Mouse (Mus musculus): ENCODE data around the gene Pnma1. TPM values are rescaled to one million over a fixed set of nuclear protein-coding genes. Genes with fewer than 3 reads are reported as not detected.

The Pnma1 gene
- polyA plus RNA-seq, 1 experiment from 2014 or later, result 2.0 TPM

DNA sequence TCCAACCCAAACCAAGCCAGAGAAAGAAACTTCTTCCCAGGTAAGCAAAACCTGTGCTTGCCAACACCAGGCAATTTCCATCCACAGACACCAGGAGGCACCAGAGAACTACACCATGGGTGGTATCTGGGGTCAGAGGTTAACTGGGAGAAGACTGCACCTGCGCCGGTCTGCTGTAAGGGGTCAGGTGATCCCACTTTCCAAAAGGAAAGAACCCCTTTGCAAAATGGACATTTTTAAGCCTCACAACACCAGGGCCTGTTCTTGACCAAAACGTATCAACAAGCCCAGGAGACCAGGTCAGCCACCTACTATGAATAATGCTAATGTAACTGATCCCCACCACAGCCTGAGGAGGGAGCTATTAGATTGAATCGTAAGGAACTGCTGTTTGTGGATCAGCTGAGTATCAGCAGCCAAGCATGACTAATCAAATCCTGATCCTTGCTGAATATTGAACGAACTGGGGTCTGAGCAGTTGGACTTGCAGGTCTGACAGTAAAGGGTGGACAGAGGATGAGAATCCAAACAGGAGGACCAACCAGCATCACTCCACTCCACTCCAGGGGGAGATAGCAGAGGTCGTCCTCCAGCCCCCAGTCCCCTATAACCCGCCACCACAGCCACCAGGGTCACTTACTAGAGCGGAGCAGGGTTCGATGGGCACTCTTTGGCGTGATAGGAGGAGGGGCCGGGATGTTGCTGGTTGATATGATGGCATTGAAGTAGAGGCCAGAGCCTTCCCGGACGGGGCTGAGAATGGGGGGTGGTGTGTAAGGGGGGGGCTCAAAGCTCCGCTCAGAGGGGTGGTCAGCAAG, 13.5 kb upstream of the Pnma1 start:
- Histone ChIP-seq H3K36me3 (ENCODE audit: control insufficient read depth, insufficient read depth, low read length) (peaks cover 35% of the 10 kb centered on the region), H3K4me1 (replicated peaks; ENCODE audit: control insufficient read depth, insufficient read depth, low read length) (peaks cover 8% of the 10 kb centered on the region), H3K9me3 (ENCODE audit: control insufficient read depth, low read length) (no peaks in the 10 kb centered on the region), H3K4me3 (ENCODE audit: low read length) (no peak overlapping the region), H3K27ac (ENCODE audit: low read length) (peak overlapping the region; percentile 25; the same call in 1 of the 2 replicates), H3K4me2 (ENCODE audit: low read depth, low read length) (no peak overlapping the region), H3K27me3 (ENCODE audit: control insufficient read depth, insufficient read depth, low read depth, low read length) (no peaks in the 10 kb centered on the region), H3K9ac (ENCODE audit: low read length) (no peak overlapping the region)
- peak; percentile 19; the same call in 1 of the 2 replicates for ATAC-seq (ENCODE audit: low read depth)
- 69% methylated on average over 14 of the region's 14 CpGs for WGBS

DNA sequence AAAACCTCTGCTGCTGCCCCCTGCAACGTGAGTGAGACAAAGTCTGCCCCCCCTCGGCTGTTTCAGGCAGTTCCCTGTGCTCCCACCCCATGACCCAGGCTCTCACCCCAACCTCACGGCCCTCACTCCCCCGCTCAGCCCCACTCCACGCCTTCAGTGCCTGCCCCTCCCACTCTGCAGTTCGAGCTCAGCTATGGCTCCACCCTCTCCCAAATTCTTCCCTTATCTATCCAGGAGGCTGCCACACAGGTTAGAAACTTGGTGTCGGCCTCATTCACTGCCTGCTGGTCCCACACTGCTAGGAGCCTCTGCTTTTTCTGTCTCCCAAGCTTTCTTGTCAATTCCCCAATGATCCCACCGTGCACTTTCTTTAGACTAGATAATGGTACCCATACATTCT, 12.8 kb upstream of the Pnma1 start:
- peaks cover 7% of the 10 kb centered on the region for H3K4me1 ChIP-seq (replicated peaks; ENCODE audit: control insufficient read depth, insufficient read depth, low read length)
- no peaks in the 10 kb centered on the region for H3K27me3 ChIP-seq (ENCODE audit: control insufficient read depth, insufficient read depth, low read depth, low read length)
- peaks cover 41% of the 10 kb centered on the region for H3K36me3 ChIP-seq (ENCODE audit: control insufficient read depth, insufficient read depth, low read length)
- H3K4me3 ChIP-seq (ENCODE audit: low read length), result no peak overlapping the region
- ATAC-seq (ENCODE audit: low read depth), result 0 out of 2 replicates have a peak, but pooled peaks have one; percentile 24
- H3K4me2 ChIP-seq (ENCODE audit: low read depth, low read length), result no peak overlapping the region
- 29% methylated on average over 8 of the region's 8 CpGs for WGBS
- H3K27ac ChIP-seq (ENCODE audit: low read length), result peak overlapping the region; percentile 25; the same call in 1 of the 2 replicates
- H3K9me3 ChIP-seq (ENCODE audit: control insufficient read depth, low read length), result no peaks in the 10 kb centered on the region
- no peak overlapping the region for H3K9ac ChIP-seq (ENCODE audit: low read length)

DNA sequence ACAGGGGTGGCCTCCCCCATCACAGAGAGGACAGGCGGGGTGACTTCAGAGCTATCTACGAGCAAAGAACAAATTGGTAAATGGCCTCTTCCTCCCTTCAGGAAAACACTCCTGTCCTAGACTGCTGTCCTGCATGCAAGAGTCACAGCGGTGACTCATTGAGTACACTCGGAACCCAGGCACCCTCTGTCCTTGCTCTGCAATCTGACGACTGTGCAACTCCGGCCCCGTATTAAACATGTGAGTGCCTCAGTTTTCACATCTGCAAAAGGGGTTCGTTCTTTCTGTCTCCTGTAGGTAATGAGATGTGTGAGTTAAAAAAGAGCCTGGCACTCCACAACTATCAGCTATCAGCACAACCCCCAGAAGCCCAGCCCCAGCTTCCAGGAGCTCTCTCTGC, 12.2 kb upstream of the Pnma1 start:
- Histone ChIP-seq H3K36me3 (ENCODE audit: control insufficient read depth, insufficient read depth, low read length) (peaks cover 43% of the 10 kb centered on the region), H3K4me2 (ENCODE audit: low read depth, low read length) (no peak overlapping the region), H3K9ac (ENCODE audit: low read length) (no peak overlapping the region), H3K27me3 (ENCODE audit: control insufficient read depth, insufficient read depth, low read depth, low read length) (no peaks in the 10 kb centered on the region), H3K9me3 (ENCODE audit: control insufficient read depth, low read length) (no peaks in the 10 kb centered on the region), H3K27ac (ENCODE audit: low read length) (no peak overlapping the region), H3K4me1 (replicated peaks; ENCODE audit: control insufficient read depth, insufficient read depth, low read length) (peaks cover 3% of the 10 kb centered on the region), H3K4me3 (ENCODE audit: low read length) (no peak overlapping the region)
- no peak for ATAC-seq (ENCODE audit: low read depth)
- 94% methylated on average over 8 of the region's 8 CpGs for WGBS

DNA sequence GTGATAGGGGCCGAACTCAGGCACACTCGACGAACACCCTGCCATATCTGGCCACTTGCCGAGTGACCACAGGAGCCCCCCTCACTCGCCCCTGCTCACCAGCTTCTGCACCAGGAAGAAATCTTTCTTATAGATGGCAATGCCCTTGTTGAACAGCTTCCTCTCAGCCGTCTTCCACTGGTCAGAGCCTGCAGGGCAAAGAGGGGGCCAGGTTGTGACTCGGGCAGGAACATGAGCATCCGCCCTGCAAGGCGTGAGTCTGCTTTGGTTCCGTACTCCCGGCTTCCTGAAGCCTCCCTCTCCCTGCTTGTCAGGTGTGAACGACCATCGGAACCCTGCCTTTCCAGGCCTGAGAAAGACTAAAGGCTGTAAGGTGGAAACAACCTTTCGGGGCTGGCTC, 9.9 kb upstream of the Pnma1 start:
- H3K36me3 ChIP-seq (ENCODE audit: control insufficient read depth, insufficient read depth, low read length), result peaks cover 46% of the 10 kb centered on the region
- H3K4me3 ChIP-seq (ENCODE audit: low read length), result no peak overlapping the region
- no peak overlapping the region for H3K4me2 ChIP-seq (ENCODE audit: low read depth, low read length)
- no peaks in the 10 kb centered on the region for H3K9me3 ChIP-seq (ENCODE audit: control insufficient read depth, low read length)
- ATAC-seq (ENCODE audit: low read depth), result no peak
- no peaks in the 10 kb centered on the region for H3K27me3 ChIP-seq (ENCODE audit: control insufficient read depth, insufficient read depth, low read depth, low read length)
- H3K4me1 ChIP-seq (replicated peaks; ENCODE audit: control insufficient read depth, insufficient read depth, low read length), result peaks cover 3% of the 10 kb centered on the region
- H3K27ac ChIP-seq (ENCODE audit: low read length), result no peak overlapping the region
- no peak overlapping the region for H3K9ac ChIP-seq (ENCODE audit: low read length)
- 84% methylated on average over 14 of the region's 14 CpGs for WGBS

DNA sequence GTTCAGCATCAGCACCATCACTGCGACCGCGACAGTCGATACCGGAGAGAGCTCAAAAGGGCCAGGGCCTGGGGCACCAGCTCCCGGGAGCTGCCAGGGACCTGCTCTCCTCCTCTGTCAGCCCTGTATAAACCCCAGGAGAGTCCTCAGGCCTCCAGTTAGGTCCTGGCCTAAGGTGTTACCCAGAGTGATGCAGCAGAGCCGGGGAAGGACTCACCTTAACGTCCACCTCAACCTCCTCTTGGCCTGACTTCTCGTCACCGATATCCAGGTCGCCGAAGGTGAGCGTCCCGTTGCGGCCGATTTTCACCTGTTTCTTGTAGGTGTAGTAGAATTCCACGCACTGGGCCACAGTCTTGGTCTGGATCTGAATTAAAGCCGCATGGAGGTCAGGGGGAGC, 7.9 kb upstream of the Pnma1 start:
- H3K9me3 ChIP-seq (ENCODE audit: control insufficient read depth, low read length), result no peaks in the 10 kb centered on the region
- no peak overlapping the region for H3K27ac ChIP-seq (ENCODE audit: low read length)
- no peak overlapping the region for H3K4me3 ChIP-seq (ENCODE audit: low read length)
- peaks cover 3% of the 10 kb centered on the region for H3K4me1 ChIP-seq (replicated peaks; ENCODE audit: control insufficient read depth, insufficient read depth, low read length)
- H3K9ac ChIP-seq (ENCODE audit: low read length), result no peak overlapping the region
- H3K27me3 ChIP-seq (ENCODE audit: control insufficient read depth, insufficient read depth, low read depth, low read length), result no peaks in the 10 kb centered on the region
- ATAC-seq (ENCODE audit: low read depth), result no peak
- WGBS, result 90% methylated on average over 18 of the region's 18 CpGs
- no peak overlapping the region for H3K4me2 ChIP-seq (ENCODE audit: low read depth, low read length)
- H3K36me3 ChIP-seq (ENCODE audit: control insufficient read depth, insufficient read depth, low read length), result peaks cover 48% of the 10 kb centered on the region

DNA sequence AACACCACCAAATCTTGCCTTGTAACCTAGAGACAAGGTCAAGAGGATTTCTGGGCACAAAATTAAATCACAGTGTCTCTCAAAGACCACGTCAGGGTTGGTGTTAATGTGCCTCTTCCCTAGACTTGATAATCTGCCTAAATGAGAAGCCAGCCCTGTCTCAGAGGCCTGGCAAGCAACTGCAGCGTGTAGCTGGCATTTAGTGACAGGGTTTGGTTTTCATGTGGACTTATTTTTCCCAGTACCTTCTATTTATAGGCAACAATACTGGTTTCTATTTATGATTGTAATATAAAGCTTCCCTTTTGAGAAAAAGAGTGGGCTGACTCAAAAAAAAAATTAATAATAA, 7.2 kb upstream of the Pnma1 start:
- Histone ChIP-seq H3K4me2 (ENCODE audit: low read depth, low read length) (no peak overlapping the region), H3K4me3 (ENCODE audit: low read length) (no peak overlapping the region), H3K27me3 (ENCODE audit: control insufficient read depth, insufficient read depth, low read depth, low read length) (no peaks in the 10 kb centered on the region), H3K4me1 (replicated peaks; ENCODE audit: control insufficient read depth, insufficient read depth, low read length) (peaks cover 7% of the 10 kb centered on the region), H3K9me3 (ENCODE audit: control insufficient read depth, low read length) (no peaks in the 10 kb centered on the region), H3K36me3 (ENCODE audit: control insufficient read depth, insufficient read depth, low read length) (peaks cover 46% of the 10 kb centered on the region), H3K27ac (ENCODE audit: low read length) (no peak overlapping the region), H3K9ac (ENCODE audit: low read length) (no peak overlapping the region)
- WGBS, result 63% methylated on average over 2 of the region's 2 CpGs
- no peak for ATAC-seq (ENCODE audit: low read depth)

DNA sequence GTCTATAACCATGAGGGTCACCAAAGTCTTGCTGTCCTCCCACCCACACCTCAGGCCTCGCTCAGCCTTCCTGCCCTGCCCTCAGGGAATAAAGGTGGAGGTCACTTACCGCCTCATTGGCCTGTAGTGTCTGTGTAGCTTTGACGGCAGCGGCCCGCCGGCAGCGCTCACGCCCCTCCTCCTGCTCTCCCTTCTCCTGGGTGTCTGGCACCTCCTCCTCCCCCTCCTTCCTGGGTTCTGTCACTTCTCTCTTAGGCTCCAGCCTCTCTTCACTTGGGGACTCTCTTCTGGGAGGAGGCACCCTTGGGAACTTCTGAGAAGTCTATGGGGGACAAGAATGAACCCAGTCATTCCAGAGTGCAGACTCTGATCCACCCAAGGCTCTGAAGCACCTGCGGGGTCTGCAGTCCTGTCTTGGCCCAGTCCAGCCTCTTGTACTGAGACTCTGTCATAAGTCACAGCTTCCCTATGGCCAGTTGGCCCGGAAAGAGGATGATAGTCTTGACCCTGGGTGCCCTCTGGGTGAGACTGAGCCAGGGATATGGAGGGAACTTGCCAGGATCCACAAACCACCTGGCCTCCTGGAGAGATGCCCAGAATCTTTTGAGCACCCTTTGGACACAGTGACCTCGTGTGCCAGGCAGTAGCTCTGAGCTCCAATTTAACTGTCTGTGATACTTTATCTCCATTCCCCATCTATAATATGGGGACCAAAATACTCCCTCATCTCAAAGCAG, 6.7 kb upstream of the Pnma1 start:
- Histone ChIP-seq H3K4me3 (ENCODE audit: low read length) (no peak overlapping the region), H3K9me3 (ENCODE audit: control insufficient read depth, low read length) (no peaks in the 10 kb centered on the region), H3K4me2 (ENCODE audit: low read depth, low read length) (no peak overlapping the region), H3K27me3 (ENCODE audit: control insufficient read depth, insufficient read depth, low read depth, low read length) (no peaks in the 10 kb centered on the region), H3K27ac (ENCODE audit: low read length) (no peak overlapping the region), H3K4me1 (replicated peaks; ENCODE audit: control insufficient read depth, insufficient read depth, low read length) (peaks cover 7% of the 10 kb centered on the region), H3K36me3 (ENCODE audit: control insufficient read depth, insufficient read depth, low read length) (peaks cover 44% of the 10 kb centered on the region), H3K9ac (ENCODE audit: low read length) (no peak overlapping the region)
- peak; percentile 27; the same call in 1 of the 2 replicates for ATAC-seq (ENCODE audit: low read depth)
- WGBS, result 53% methylated on average over 11 of the region's 11 CpGs

DNA sequence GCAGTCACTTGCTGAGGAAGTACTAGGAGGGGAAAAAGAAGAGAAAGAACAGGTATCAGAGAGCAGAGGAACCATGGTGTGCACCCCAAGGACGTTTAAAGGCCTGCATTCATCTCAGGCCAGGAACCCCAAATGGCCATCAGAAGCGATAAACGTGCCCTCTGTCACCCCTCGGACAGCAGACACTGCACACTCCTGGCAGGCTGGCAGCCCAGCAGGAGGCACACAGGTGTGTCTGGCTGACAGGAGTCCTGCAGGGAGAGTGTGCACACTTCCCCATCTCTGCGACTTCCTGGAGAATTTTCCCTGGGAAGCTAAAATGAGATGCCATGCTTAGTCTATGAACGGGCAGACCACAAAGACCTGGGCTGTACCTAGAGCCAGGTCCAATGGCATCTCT, 5.1 kb upstream of the Pnma1 start:
- WGBS, result 78% methylated on average over 6 of the region's 6 CpGs
- ATAC-seq (ENCODE audit: low read depth), result no peak
- Histone ChIP-seq H3K4me2 (ENCODE audit: low read depth, low read length) (no peak overlapping the region), H3K4me1 (replicated peaks; ENCODE audit: control insufficient read depth, insufficient read depth, low read length) (peaks cover 10% of the 10 kb centered on the region), H3K36me3 (ENCODE audit: control insufficient read depth, insufficient read depth, low read length) (peaks cover 33% of the 10 kb centered on the region), H3K9ac (ENCODE audit: low read length) (no peak overlapping the region), H3K27ac (ENCODE audit: low read length) (no peak overlapping the region), H3K9me3 (ENCODE audit: control insufficient read depth, low read length) (no peaks in the 10 kb centered on the region), H3K27me3 (ENCODE audit: control insufficient read depth, insufficient read depth, low read depth, low read length) (no peaks in the 10 kb centered on the region), H3K4me3 (ENCODE audit: low read length) (no peak overlapping the region)

DNA sequence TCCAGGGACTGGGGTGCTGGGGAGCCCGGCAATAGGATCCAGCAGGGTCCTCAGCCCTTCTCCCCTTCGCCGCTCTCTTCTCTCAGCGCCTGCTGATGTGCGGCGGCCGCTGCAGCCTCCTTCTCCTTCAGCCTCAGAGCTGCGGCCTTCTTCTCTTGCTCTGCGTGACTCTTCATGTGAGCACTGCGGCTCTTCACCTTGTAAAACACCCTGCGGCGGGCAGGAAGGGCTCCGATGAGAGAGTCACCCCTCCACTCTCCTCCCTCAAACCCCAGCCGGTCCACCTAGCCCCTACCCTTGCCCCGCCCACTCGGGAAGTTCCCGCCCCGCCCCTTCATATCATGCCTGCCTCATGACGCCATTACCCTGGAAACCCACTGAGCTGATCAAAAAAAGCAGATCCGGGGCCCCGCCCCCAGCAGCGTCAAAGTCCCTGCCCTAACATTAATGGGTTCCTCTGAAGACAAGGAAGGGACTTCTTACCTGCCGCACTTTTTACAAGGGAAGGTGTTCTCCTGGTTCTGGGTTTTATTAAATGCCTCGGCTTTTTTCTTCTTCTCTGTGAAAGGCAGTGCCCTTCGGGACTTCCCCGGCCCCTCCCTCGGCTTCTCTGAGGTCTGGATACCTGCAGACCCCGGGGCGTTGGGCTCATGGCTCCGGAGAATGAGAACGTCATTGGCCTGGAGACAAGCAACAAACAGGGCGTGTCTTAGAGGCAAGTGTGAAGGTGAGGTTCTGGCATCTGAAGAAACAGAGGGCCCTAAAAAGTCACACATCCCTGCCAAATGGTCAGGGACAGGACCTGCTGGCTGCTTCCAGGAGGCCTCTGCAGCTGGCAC, 4.3 kb upstream of the Pnma1 start:
- Histone ChIP-seq H3K4me2 (ENCODE audit: low read depth, low read length) (no peak overlapping the region), H3K9ac (ENCODE audit: low read length) (no peak overlapping the region), H3K4me1 (replicated peaks; ENCODE audit: control insufficient read depth, insufficient read depth, low read length) (peaks cover 10% of the 10 kb centered on the region), H3K9me3 (ENCODE audit: control insufficient read depth, low read length) (no peaks in the 10 kb centered on the region), H3K27ac (ENCODE audit: low read length) (no peak overlapping the region), H3K36me3 (ENCODE audit: control insufficient read depth, insufficient read depth, low read length) (peaks cover 28% of the 10 kb centered on the region), H3K4me3 (ENCODE audit: low read length) (no peak overlapping the region), H3K27me3 (ENCODE audit: control insufficient read depth, insufficient read depth, low read depth, low read length) (no peaks in the 10 kb centered on the region)
- no peak for ATAC-seq (ENCODE audit: low read depth)
- WGBS, result 65% methylated on average over 31 of the region's 32 CpGs

Measured in lung, embryonic 16.5 days (tissue).